Mouse (Mus musculus): ENCODE results near the gene Rnase12. TPM values are rescaled to one million over a fixed set of nuclear protein-coding genes. Genes with fewer than 3 reads are reported as not detected.

Gene Rnase12
- polyA plus RNA-seq, 1 experiment from 2014 or later, result not detected

DNA sequence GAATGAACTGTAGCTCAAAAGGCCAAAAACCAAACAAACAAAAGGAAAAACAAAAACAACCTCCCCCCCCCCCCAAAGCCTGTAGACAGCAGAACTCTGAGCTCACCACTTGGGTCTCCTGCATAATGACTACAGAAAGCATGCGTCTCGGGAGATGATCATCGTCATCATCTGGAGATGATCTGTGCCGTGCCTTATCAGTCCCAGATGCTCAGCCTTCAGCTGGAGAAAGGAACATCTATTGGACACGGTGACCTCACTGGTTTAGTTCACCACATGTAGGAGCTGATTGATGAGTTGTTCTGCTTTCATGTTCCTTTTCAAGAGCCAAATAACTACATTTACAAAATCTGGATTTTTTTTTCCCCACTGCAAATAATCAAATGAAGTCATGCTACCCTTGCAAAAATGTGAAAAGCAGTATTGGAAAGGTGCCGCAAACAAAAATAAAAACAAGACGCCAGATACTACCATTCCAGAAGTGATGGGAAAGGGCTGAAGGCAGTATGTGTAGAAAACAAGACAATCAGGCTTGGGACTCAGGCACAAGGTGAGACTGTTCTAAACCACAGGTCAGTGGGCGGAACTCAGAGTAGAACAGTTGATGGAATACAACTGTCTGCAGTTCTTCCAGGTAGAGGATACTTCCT is 50.2 kb downstream of the Rnase12 start, which contains the start of gene Rnase10:
Gene Rnase10, plus strand, starts transcription at position 600 of the 650 bp plus-strand sequence.
- ATAC-seq, result no peak
- no peaks in the 10 kb centered on the region for H3K4me1 ChIP-seq (replicated peaks)
- H3K9me3 ChIP-seq, result no peaks in the 10 kb centered on the region
- H3K4me3 ChIP-seq (replicated peaks), result no peak within 1 kb of the TSS
- no peak within 1 kb of the TSS for H3K27ac ChIP-seq
- no peaks in the 10 kb centered on the region for H3K27me3 ChIP-seq
- H3K9ac ChIP-seq (replicated peaks), result no peak within 1 kb of the TSS
- no peak within 1 kb of the TSS for H3K4me2 ChIP-seq (replicated peaks)
- no peaks in the 10 kb centered on the region for H3K36me3 ChIP-seq
- whole genome bisulfite sequencing, result 89% methylated on average over 8 of the region's 8 CpGs

Other genes with a start within 250 kb of the Rnase12 start
- gene Ccnb1ip1, start 249.9 kb downstream of the Rnase12 start, polyA plus RNA-seq (2015; fragmentation: Nextera tagmentation; extraction: Ambion mirVana), result 0.11 TPM in 1 of 2 replicates, not detected in the other
- gene Parp2, start 249.8 kb downstream of the Rnase12 start, polyA plus RNA-seq (2015; fragmentation: Nextera tagmentation; extraction: Ambion mirVana), result 48.4 and 50.6 TPM in 2 replicates
- gene Tep1, start 187.1 kb downstream of the Rnase12 start, polyA plus RNA-seq (2015; fragmentation: Nextera tagmentation; extraction: Ambion mirVana), result 2.7 and 4.5 TPM in 2 replicates
- gene Klhl33, start 160.2 kb downstream of the Rnase12 start, polyA plus RNA-seq (2015; fragmentation: Nextera tagmentation; extraction: Ambion mirVana), result 0.52 and 0.65 TPM in 2 replicates
- gene Osgep, start 132.8 kb downstream of the Rnase12 start, polyA plus RNA-seq (2015; fragmentation: Nextera tagmentation; extraction: Ambion mirVana), result 127 and 130 TPM in 2 replicates
- 279 and 280 TPM in 2 replicates for gene Apex1, start 132.7 kb downstream of the Rnase12 start, polyA plus RNA-seq (2015; fragmentation: Nextera tagmentation; extraction: Ambion mirVana)
- 78.9 and 85.3 TPM in 2 replicates for gene Pip4p1, start 126.8 kb downstream of the Rnase12 start, polyA plus RNA-seq (2015; fragmentation: Nextera tagmentation; extraction: Ambion mirVana)
- 29.1 and 31.1 TPM in 2 replicates for gene Pnp, start 126.6 kb downstream of the Rnase12 start, polyA plus RNA-seq (2015; fragmentation: Nextera tagmentation; extraction: Ambion mirVana)
- gene Gm49342, start 113.1 kb downstream of the Rnase12 start, polyA plus RNA-seq (2015; fragmentation: Nextera tagmentation; extraction: Ambion mirVana), result not detected in 2 replicates
- gene Pnp2, start 101.7 kb downstream of the Rnase12 start, polyA plus RNA-seq (2015; fragmentation: Nextera tagmentation; extraction: Ambion mirVana), result 0.23 and 0.55 TPM in 2 replicates
- not detected in 2 replicates for gene Rnase10, start 49.9 kb downstream of the Rnase12 start, polyA plus RNA-seq (2015; fragmentation: Nextera tagmentation; extraction: Ambion mirVana)
- not detected in 2 replicates for gene Rnase9, start 15.8 kb downstream of the Rnase12 start, polyA plus RNA-seq (2015; fragmentation: Nextera tagmentation; extraction: Ambion mirVana)
- gene Rnase11, start 7.5 kb downstream of the Rnase12 start, polyA plus RNA-seq (2015; fragmentation: Nextera tagmentation; extraction: Ambion mirVana), result not detected in 2 replicates
- 0.03 TPM in 1 of 2 replicates, not detected in the other for gene Olfr750, start 16.8 kb upstream of the Rnase12 start, polyA plus RNA-seq (2015; fragmentation: Nextera tagmentation; extraction: Ambion mirVana)
- 7.4 and 10.6 TPM in 2 replicates for gene Rnase4, start 33.4 kb upstream of the Rnase12 start, polyA plus RNA-seq (2015; fragmentation: Nextera tagmentation; extraction: Ambion mirVana)
- 2.2 and 2.6 TPM in 2 replicates for gene Ang, start 33.5 kb upstream of the Rnase12 start, polyA plus RNA-seq (2015; fragmentation: Nextera tagmentation; extraction: Ambion mirVana)
- not detected in 2 replicates for gene Eddm3b, start 56.8 kb upstream of the Rnase12 start, polyA plus RNA-seq (2015; fragmentation: Nextera tagmentation; extraction: Ambion mirVana)
- gene Rnase6, start 66.2 kb upstream of the Rnase12 start, polyA plus RNA-seq (2015; fragmentation: Nextera tagmentation; extraction: Ambion mirVana), result 0.30 and 0.41 TPM in 2 replicates
- gene Rnase1, start 89.1 kb upstream of the Rnase12 start, polyA plus RNA-seq (2015; fragmentation: Nextera tagmentation; extraction: Ambion mirVana), result not detected in 2 replicates
- gene Rnase2b, start 104.6 kb upstream of the Rnase12 start, polyA plus RNA-seq (2015; fragmentation: Nextera tagmentation; extraction: Ambion mirVana), result not detected in 2 replicates
- gene Ang2, start 141.5 kb upstream of the Rnase12 start, polyA plus RNA-seq (2015; fragmentation: Nextera tagmentation; extraction: Ambion mirVana), result not detected in 2 replicates
- gene Ear14, start 145.7 kb upstream of the Rnase12 start, polyA plus RNA-seq (2015; fragmentation: Nextera tagmentation; extraction: Ambion mirVana), result not detected in 2 replicates
- not detected in 2 replicates for gene Rnase2a, start 198.5 kb upstream of the Rnase12 start, polyA plus RNA-seq (2015; fragmentation: Nextera tagmentation; extraction: Ambion mirVana)